Mouse (Mus musculus) left cerebral cortex, postnatal 25 days (tissue): Measurements from ENCODE around the gene Olfr1216. TPM values are rescaled to one million over a fixed set of nuclear protein-coding genes. Genes with fewer than 3 reads are reported as not detected.
"Not testable (repeated sequence)": the region's sequence is repeated elsewhere in the genome, so short reads cannot be mapped to it uniquely, and the experiment has no call there.

Experiments
- DNase-seq, 2 experiments: peaks; one replicate each; pipeline ENCODE4 v3.0.0; 2022; ENCODE audit warnings: low spot score in 2 of 2, mixed read lengths in 1 of 2
- intact Hi-C: fragments of 180-260 bp; cut with DNase I; formaldehyde crosslinking; loops from one replicate; pipeline ENCODE4 v1.15.1; 2025
- total RNA-seq, 2 experiments: library from RNA; stranded (reverse); gene quantifications; 2 replicates each; pipeline ENCODE4 v1.2.3; 2021

Olfr1216 gene
- total RNA-seq = not detected

- no peak for DNase-seq
These were observed at the start of gene Olfr1216 for GRCm38 (mm10) chr2:89018240-89018639. Olfr1216 (minus strand) TSS chr2:89018340.

GRCm38 (mm10) chr2:89061087-89061486 lies 42.9 kb upstream of the Olfr1216 start, which contains the start of gene Olfr1218:
Olfr1218 (minus strand) TSS chr2:89061187.
- intact Hi-C loops = no loop called here
- DNase-seq = no peak

More at GRCm38 (mm10) chr2:89018240-89018639, at the start of gene Olfr1216:
- intact Hi-C loops = no loop called here

- DNase-seq = no peak
- intact Hi-C loops = no loop called here
These were observed 13.8 kb upstream of the Olfr1216 start, which contains the start of gene Olfr1217 for GRCm38 (mm10) chr2:89031965-89032364. Olfr1217 (minus strand) TSS chr2:89032065.

GRCm38 (mm10) chr2:89021436-89021835 lies 3.3 kb upstream of the Olfr1216 start:
- intact Hi-C loops, DNase-seq: not testable (repeated sequence)

- intact Hi-C loops = no loop called here
- DNase-seq = no peak
These were observed 11.3 kb downstream of the Olfr1216 start, which contains the start of gene Olfr1215 for GRCm38 (mm10) chr2:89006873-89007272. Olfr1215 (minus strand) TSS chr2:89006973.

GRCm38 (mm10) chr2:88992553-88992952 lies 25.6 kb downstream of the Olfr1216 start, which contains the start of gene Olfr1214:
Olfr1214 (minus strand) TSS chr2:88992653.
- no peak for DNase-seq
- intact Hi-C loops = no loop called here

- DNase-seq = no peak
- intact Hi-C loops = no loop called here
These were observed 38.0 kb downstream of the Olfr1216 start, which contains the start of gene Gm13762 for GRCm38 (mm10) chr2:88980181-88980580. Gm13762 (minus strand) TSS chr2:88980281.

Other genes with a start within 250 kb of the Olfr1216 start
- not detected for gene Olfr1200, start 247.9 kb downstream of the Olfr1216 start, total RNA-seq
- not detected for gene Olfr1201, start 225.3 kb downstream of the Olfr1216 start, total RNA-seq
- gene Olfr1202, start 203.8 kb downstream of the Olfr1216 start, total RNA-seq = not detected
- not detected for gene Olfr1205, start 188.6 kb downstream of the Olfr1216 start, total RNA-seq
- not detected for gene Olfr1204, start 169.0 kb downstream of the Olfr1216 start, total RNA-seq
- not detected for gene Olfr1206, start 155.1 kb downstream of the Olfr1216 start, total RNA-seq
- not detected for gene Olfr1208, start 116.0 kb downstream of the Olfr1216 start, total RNA-seq
- not detected for gene Olfr1209, start 103.2 kb downstream of the Olfr1216 start, total RNA-seq
- not detected for gene Olfr1211, start 80.2 kb downstream of the Olfr1216 start, total RNA-seq
- gene Olfr1212, start 64.4 kb downstream of the Olfr1216 start, total RNA-seq = not detected
- not detected for gene Gm13762, start 38.1 kb downstream of the Olfr1216 start, total RNA-seq
- gene Olfr1214, start 25.7 kb downstream of the Olfr1216 start, total RNA-seq = not detected
- not detected for gene Olfr1215, start 11.4 kb downstream of the Olfr1216 start, total RNA-seq
- gene Olfr1217, start 13.7 kb upstream of the Olfr1216 start, total RNA-seq = not detected
- not detected for gene Olfr1218, start 42.8 kb upstream of the Olfr1216 start, total RNA-seq
- not detected for gene Olfr1219, start 65.2 kb upstream of the Olfr1216 start, total RNA-seq
- gene Olfr1220, start 88.5 kb upstream of the Olfr1216 start, total RNA-seq = not detected
- gene Olfr1221, start 98.9 kb upstream of the Olfr1216 start, total RNA-seq = not detected
- not detected for gene Olfr1222, start 114.7 kb upstream of the Olfr1216 start, total RNA-seq
- not detected for gene Olfr1223, start 133.2 kb upstream of the Olfr1216 start, total RNA-seq
- gene Olfr1224-ps1, start 145.8 kb upstream of the Olfr1216 start, total RNA-seq = not detected
- gene Olfr1225, start 156.3 kb upstream of the Olfr1216 start, total RNA-seq = not detected
- gene Olfr1226, start 181.7 kb upstream of the Olfr1216 start, total RNA-seq = not detected
- gene Olfr1228, start 235.7 kb upstream of the Olfr1216 start, total RNA-seq = not detected